Mouse (Mus musculus): ENCODE results near the gene Zyx. TPM values are rescaled to one million over a fixed set of nuclear protein-coding genes. Genes with fewer than 3 reads are reported as not detected.

Gene Zyx
- polyA plus RNA-seq (2014; fragmentation: Nextera tagmentation; extraction: Ambion mirVana): 112 and 117 TPM in 2 replicates

DNA sequence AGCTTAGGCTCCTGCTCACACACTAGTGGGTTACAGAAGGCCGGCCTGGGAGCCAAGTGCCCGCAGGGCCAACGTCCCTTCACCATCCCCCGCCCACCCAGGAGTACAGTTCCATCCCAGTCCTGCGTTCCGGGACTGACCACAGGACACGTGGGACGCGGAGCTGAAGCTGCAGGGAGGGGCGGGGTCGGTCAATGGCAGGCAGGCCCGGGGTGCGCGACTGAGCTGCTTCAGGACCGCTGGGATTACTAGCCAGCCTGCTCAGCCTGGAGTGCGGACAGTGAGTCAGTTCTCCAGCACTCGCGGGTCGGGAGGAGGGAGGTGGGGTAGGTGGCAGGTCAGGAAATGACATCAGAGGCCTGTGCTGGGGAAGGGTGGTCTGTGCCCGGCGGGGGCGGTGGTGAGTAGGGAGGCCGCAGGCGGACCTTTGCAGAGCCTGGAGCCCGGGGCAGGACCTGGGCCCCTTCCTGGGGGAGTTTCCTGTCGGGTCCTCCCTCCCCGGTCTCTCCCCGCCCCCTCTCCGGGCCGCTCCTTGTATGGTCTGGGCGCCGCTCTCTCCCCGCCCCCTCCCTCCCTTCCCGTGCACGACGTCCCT, at the start of gene Zyx:
Zyx (plus strand) TSS at position 205 of the 595 bp plus-strand sequence.
- Histone ChIP-seq H3K4me2 (replicated peaks; ENCODE audit: low read depth, low read length) (peak within 1 kb of the TSS; percentile 94), H3K27me3 (ENCODE audit: control insufficient read depth, insufficient read depth, low read length) (no peaks in the 10 kb centered on the region), H3K4me3 (ENCODE audit: low read depth, low read length) (peak within 1 kb of the TSS; percentile 81), H3K27ac (ENCODE audit: low read length) (peak within 1 kb of the TSS; percentile 99), H3K9ac (replicated peaks; ENCODE audit: low read depth, low read length) (peak within 1 kb of the TSS; percentile 77), H3K36me3 (ENCODE audit: control insufficient read depth, insufficient read depth, low read length) (peaks cover 19% of the 10 kb centered on the region; the same call in 1 of the 2 replicates), H3K9me3 (ENCODE audit: control insufficient read depth, low read depth, low read length) (no peaks in the 10 kb centered on the region), H3K4me1 (ENCODE audit: control insufficient read depth, insufficient read depth, low read length) (peaks cover 37% of the 10 kb centered on the region)
- under 1% methylated on average over 33 of the region's 36 CpGs for WGBS
- peak; percentile 93 for ATAC-seq (ENCODE audit: insufficient number of reproducible peaks, insufficient read depth, low FRiP score, low read depth)

DNA sequence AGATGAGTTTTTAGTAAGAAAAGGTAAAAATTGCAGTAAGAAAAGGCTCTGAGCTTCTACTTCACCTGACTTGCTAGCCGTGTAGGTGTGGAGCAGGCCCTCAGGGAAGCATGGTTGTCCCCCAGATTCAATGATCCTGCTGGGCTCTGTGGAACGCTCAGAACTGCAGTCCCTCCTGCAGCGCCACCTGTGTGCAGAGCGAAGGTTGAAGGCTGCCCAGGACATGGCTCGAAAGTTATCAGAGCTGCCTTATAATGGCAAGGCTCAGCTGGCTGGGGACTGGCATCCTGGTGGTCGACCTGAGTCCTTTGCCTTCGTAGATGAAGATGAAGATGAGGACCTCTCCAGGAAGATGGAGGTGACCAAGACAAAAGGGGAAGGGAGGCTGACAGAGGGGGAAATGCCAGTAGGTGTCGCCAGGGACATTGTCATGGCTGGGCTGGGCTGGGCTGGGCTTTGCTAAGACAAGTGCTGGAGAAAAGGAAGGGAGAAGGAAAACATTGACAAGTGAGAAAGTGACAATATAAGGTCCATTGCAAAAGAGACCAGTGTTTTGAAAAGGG, 39.5 kb upstream of the Zyx start:
- Histone ChIP-seq H3K27ac (ENCODE audit: low read length) (no peak overlapping the region), H3K9me3 (ENCODE audit: control insufficient read depth, low read depth, low read length) (no peaks in the 10 kb centered on the region), H3K9ac (replicated peaks; ENCODE audit: low read depth, low read length) (no peak overlapping the region), H3K27me3 (ENCODE audit: control insufficient read depth, insufficient read depth, low read length) (no peaks in the 10 kb centered on the region), H3K36me3 (ENCODE audit: control insufficient read depth, insufficient read depth, low read length) (no peaks in the 10 kb centered on the region), H3K4me2 (replicated peaks; ENCODE audit: low read depth, low read length) (no peak overlapping the region), H3K4me3 (ENCODE audit: low read depth, low read length) (no peak overlapping the region), H3K4me1 (ENCODE audit: control insufficient read depth, insufficient read depth, low read length) (no peaks in the 10 kb centered on the region)
- ATAC-seq (ENCODE audit: insufficient number of reproducible peaks, insufficient read depth, low FRiP score, low read depth): no peak
- WGBS: 44% methylated on average over 8 of the region's 8 CpGs

DNA sequence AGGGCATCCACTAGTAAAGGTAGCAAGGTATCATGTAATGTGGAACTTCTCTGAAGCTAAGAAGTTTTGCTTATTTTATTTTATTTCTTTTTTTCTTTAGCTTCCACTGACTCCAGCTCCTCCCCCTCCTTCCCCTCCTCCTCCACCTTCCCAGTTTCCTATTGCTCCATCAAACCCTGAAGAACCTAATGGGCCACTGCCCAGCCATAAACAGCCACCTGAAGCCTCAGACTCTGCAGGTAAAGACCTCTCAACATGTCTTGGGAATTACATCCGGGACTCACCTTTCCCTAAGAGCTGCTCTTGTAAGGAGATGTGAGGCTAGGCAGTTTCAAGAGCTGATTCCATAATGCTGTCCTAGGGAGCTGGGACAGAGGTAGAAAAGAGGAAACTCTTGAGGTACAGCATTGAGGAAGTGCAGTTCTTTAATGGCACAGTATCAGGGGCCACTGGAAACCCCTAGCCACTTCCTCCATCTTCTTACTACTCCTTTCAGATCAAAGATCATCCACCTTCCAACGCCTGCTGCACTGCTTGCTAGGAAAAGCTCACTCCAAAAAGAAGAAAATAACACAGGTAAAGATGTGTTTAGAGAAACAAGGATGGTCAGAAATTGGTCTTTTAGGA, 38.9 kb upstream of the Zyx start:
- no peaks in the 10 kb centered on the region for H3K9me3 ChIP-seq (ENCODE audit: control insufficient read depth, low read depth, low read length)
- no peak overlapping the region for H3K4me2 ChIP-seq (replicated peaks; ENCODE audit: low read depth, low read length)
- H3K36me3 ChIP-seq (ENCODE audit: control insufficient read depth, insufficient read depth, low read length): no peaks in the 10 kb centered on the region
- no peaks in the 10 kb centered on the region for H3K27me3 ChIP-seq (ENCODE audit: control insufficient read depth, insufficient read depth, low read length)
- H3K4me3 ChIP-seq (ENCODE audit: low read depth, low read length): no peak overlapping the region
- 79% methylated on average over 2 of the region's 2 CpGs for WGBS
- no peak for ATAC-seq (ENCODE audit: insufficient number of reproducible peaks, insufficient read depth, low FRiP score, low read depth)
- no peak overlapping the region for H3K27ac ChIP-seq (ENCODE audit: low read length)
- no peaks in the 10 kb centered on the region for H3K4me1 ChIP-seq (ENCODE audit: control insufficient read depth, insufficient read depth, low read length)
- no peak overlapping the region for H3K9ac ChIP-seq (replicated peaks; ENCODE audit: low read depth, low read length)

DNA sequence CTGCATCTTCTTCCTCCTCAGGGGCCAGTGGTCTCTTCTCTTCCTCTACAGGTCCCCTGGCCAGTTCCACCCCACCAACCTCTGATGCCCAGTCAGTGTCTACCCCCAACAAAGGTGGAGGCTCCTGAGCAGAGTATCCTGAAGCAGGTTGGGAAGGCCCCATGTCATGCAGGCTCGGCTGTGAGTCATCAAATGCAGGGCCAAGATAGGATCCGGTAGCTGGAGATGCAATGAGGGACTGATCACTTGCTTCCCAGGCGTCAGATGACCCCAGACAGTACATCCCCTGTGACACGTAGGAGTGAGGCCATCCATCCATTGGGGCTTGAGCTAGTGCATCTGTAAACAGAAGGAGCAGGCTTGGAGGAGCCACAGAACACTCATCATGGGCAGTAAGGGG, 31.1 kb upstream of the Zyx start:
- H3K27me3 ChIP-seq (ENCODE audit: control insufficient read depth, insufficient read depth, low read length): peaks cover 6% of the 10 kb centered on the region; the same call in 1 of the 2 replicates
- no peaks in the 10 kb centered on the region for H3K4me1 ChIP-seq (ENCODE audit: control insufficient read depth, insufficient read depth, low read length)
- WGBS: 68% methylated on average over 4 of the region's 4 CpGs
- no peaks in the 10 kb centered on the region for H3K9me3 ChIP-seq (ENCODE audit: control insufficient read depth, low read depth, low read length)
- H3K9ac ChIP-seq (replicated peaks; ENCODE audit: low read depth, low read length): no peak overlapping the region
- no peak for ATAC-seq (ENCODE audit: insufficient number of reproducible peaks, insufficient read depth, low FRiP score, low read depth)
- no peak overlapping the region for H3K27ac ChIP-seq (ENCODE audit: low read length)
- no peak overlapping the region for H3K4me2 ChIP-seq (replicated peaks; ENCODE audit: low read depth, low read length)
- H3K4me3 ChIP-seq (ENCODE audit: low read depth, low read length): no peak overlapping the region
- no peaks in the 10 kb centered on the region for H3K36me3 ChIP-seq (ENCODE audit: control insufficient read depth, insufficient read depth, low read length)

DNA sequence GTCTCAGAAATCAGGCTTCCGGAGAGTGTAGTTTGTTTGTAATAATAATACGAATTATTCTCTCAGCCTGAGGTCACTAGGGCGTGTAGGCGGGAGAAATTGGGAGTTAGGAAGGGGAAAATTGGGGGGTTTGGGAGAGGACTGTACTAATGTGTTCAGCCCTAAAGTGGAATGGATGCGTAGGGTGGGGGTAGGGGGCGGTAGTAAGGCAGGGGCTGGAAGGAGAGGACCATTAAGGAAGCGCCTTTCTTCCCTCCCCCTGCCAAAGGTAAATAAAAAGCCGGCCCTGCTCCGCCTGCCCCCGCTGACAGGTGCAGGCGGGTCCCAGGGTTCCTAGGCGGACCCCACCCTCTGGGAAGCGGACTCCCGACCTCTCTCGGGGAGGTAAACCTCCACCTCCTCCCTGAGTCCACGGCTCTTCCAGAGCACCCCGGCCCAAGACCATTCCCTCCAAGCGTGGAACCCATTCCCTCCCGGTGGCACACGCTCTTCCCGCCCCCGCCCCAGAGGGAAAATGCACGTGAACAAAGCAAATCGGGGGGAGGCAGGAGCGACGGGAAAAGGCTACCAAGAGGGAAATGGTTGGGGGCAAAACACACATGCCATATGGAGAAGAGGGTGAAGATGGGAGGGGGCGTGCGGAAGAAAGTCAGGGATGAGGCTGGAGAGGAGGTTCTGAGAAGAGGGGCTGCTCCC, 25.9 kb upstream of the Zyx start:
- Histone ChIP-seq H3K36me3 (ENCODE audit: control insufficient read depth, insufficient read depth, low read length) (no peaks in the 10 kb centered on the region), H3K9ac (replicated peaks; ENCODE audit: low read depth, low read length) (peak overlapping the region; percentile 33; the same call in 1 of the 2 replicates), H3K9me3 (ENCODE audit: control insufficient read depth, low read depth, low read length) (no peaks in the 10 kb centered on the region), H3K27ac (ENCODE audit: low read length) (no peak overlapping the region), H3K4me1 (ENCODE audit: control insufficient read depth, insufficient read depth, low read length) (peaks cover 8% of the 10 kb centered on the region; the same call in 1 of the 2 replicates), H3K4me3 (ENCODE audit: low read depth, low read length) (peak overlapping the region; percentile 58), H3K4me2 (replicated peaks; ENCODE audit: low read depth, low read length) (peak overlapping the region; percentile 94), H3K27me3 (ENCODE audit: control insufficient read depth, insufficient read depth, low read length) (peaks cover 11% of the 10 kb centered on the region; the same call in 1 of the 2 replicates)
- WGBS: under 1% methylated on average over 28 of the region's 28 CpGs
- ATAC-seq (ENCODE audit: insufficient number of reproducible peaks, insufficient read depth, low FRiP score, low read depth): peak; percentile 43; the same call in 1 of the 2 replicates

DNA sequence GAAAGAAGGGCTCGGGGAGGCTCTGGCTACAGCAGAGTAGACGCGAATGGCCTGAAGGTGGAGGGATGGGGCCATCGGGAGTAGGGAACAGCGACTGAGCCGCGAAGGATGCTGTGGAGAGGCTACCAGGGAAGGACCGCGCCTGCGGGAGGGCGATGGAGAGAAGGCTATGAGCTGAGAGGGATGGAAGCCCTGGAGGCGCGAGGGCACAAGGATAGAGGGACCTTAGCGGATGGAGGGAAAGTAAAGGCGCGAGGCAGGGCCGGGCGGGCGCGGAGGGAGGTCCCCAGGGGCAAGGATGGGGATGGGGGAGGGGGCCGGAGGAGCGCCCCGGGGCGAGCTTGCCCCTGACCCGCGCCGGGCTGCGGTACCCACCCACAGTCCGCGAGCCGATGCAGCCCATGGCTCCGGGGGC, 25.4 kb upstream of the Zyx start:
- peak overlapping the region; percentile 58 for H3K4me3 ChIP-seq (ENCODE audit: low read depth, low read length)
- H3K36me3 ChIP-seq (ENCODE audit: control insufficient read depth, insufficient read depth, low read length): no peaks in the 10 kb centered on the region
- peak overlapping the region; percentile 94 for H3K4me2 ChIP-seq (replicated peaks; ENCODE audit: low read depth, low read length)
- H3K27ac ChIP-seq (ENCODE audit: low read length): no peak overlapping the region
- under 1% methylated on average over 28 of the region's 32 CpGs for WGBS
- H3K27me3 ChIP-seq (ENCODE audit: control insufficient read depth, insufficient read depth, low read length): peaks cover 11% of the 10 kb centered on the region; the same call in 1 of the 2 replicates
- peaks cover 8% of the 10 kb centered on the region; the same call in 1 of the 2 replicates for H3K4me1 ChIP-seq (ENCODE audit: control insufficient read depth, insufficient read depth, low read length)
- peak overlapping the region; percentile 33; the same call in 1 of the 2 replicates for H3K9ac ChIP-seq (replicated peaks; ENCODE audit: low read depth, low read length)
- no peaks in the 10 kb centered on the region for H3K9me3 ChIP-seq (ENCODE audit: control insufficient read depth, low read depth, low read length)
- ATAC-seq (ENCODE audit: insufficient number of reproducible peaks, insufficient read depth, low FRiP score, low read depth): peak; percentile 38; the same call in 1 of the 2 replicates

DNA sequence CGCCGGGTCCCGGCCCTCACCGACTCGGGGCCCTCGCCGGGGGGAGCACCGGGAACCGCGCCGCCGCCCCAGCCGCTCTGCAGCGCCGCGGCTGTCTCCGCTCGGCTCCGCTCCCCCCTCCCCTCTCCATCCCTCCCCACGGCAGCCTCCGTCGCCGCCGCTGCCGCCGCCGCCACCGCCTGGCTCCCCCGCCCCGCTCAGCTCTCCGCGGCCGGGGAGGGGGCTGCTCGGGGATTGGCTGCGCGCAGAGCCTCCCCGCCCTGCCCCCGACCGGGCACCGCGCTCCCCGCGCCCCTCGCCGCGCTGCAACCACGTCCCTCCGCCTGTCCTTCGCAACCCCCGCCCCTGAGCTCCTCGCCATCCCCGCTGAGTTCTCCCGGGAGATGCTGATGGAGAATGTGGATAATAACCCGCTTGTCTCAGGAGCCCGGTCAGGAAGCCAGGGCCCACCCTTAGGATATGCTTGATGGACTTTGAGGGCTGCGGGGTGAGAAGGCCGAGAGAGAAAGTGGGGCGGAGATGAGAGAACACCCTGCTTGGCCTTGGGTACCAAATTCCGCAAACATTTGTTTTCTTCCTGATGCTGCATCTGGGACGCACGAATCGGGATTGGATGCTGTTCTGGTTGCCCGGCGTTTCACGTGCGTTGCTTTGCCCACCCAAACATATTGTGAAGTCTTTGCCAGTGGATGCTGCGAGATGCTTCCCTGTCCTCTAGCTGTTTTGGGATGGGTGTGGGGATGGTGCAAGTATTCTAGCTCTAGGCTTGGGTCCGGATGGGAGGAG, 24.8 kb upstream of the Zyx start, which contains the start of gene Fam131b:
Fam131b (minus strand) TSS at position 162 of the 786 bp plus-strand sequence.
- H3K36me3 ChIP-seq (ENCODE audit: control insufficient read depth, insufficient read depth, low read length): no peaks in the 10 kb centered on the region
- H3K4me3 ChIP-seq (ENCODE audit: low read depth, low read length): peak within 1 kb of the TSS; percentile 58
- H3K4me1 ChIP-seq (ENCODE audit: control insufficient read depth, insufficient read depth, low read length): peaks cover 8% of the 10 kb centered on the region; the same call in 1 of the 2 replicates
- H3K27ac ChIP-seq (ENCODE audit: low read length): no peak within 1 kb of the TSS
- H3K27me3 ChIP-seq (ENCODE audit: control insufficient read depth, insufficient read depth, low read length): peaks cover 11% of the 10 kb centered on the region; the same call in 1 of the 2 replicates
- under 1% methylated on average over 51 of the region's 68 CpGs for WGBS
- no peaks in the 10 kb centered on the region for H3K9me3 ChIP-seq (ENCODE audit: control insufficient read depth, low read depth, low read length)
- peak within 1 kb of the TSS; percentile 33; the same call in 1 of the 2 replicates for H3K9ac ChIP-seq (replicated peaks; ENCODE audit: low read depth, low read length)
- ATAC-seq (ENCODE audit: insufficient number of reproducible peaks, insufficient read depth, low FRiP score, low read depth): peak; percentile 78; the same call in 1 of the 2 replicates
- peak within 1 kb of the TSS; percentile 94 for H3K4me2 ChIP-seq (replicated peaks; ENCODE audit: low read depth, low read length)

All from stomach, embryonic 14.5 days (tissue).